Mouse (Mus musculus) hindbrain, embryonic 10.5 days (tissue): Measurements from ENCODE around the gene Arid3c. TPM values are rescaled to one million over a fixed set of nuclear protein-coding genes. Genes with fewer than 3 reads are reported as not detected.

Experiments
- DNase-seq: peaks from one replicate; pipeline ENCODE4 v3.0.0-alpha.2; 2017; ENCODE audit warnings: low spot score
- H3K27ac ChIP-seq: fragments of 300-500 bp; sonication (generic); 2 replicates; pipeline ENCODE4 v1.5.1; 2016; ENCODE audit warnings: mild to moderate bottlenecking, moderate library complexity
- H3K27me3 ChIP-seq: fragments of 300-500 bp; sonication (generic); 2 replicates; pipeline ENCODE4 v1.6.1; 2016; ENCODE audit warnings: mild to moderate bottlenecking; ENCODE audit not compliant: poor library complexity, insufficient read depth, severe bottlenecking
- H3K36me3 ChIP-seq: fragments of 300-500 bp; sonication (generic); 2 replicates; pipeline ENCODE4 v1.6.1; 2016; ENCODE audit warnings: mild to moderate bottlenecking, moderate library complexity
- H3K4me1 ChIP-seq: fragments of 300-500 bp; sonication (generic); replicated peaks from 2 replicates; pipeline ENCODE4 v1.6.1; 2016; ENCODE audit warnings: mild to moderate bottlenecking
- H3K4me3 ChIP-seq: fragments of 300-500 bp; sonication (generic); 2 replicates; pipeline ENCODE4 v1.5.1; 2016; ENCODE audit warnings: mild to moderate bottlenecking, moderate library complexity
- H3K9me3 ChIP-seq: fragments of 300-500 bp; sonication (generic); 2 replicates; pipeline ENCODE4 v1.6.1; 2016; ENCODE audit warnings: mild to moderate bottlenecking, moderate library complexity
- WGBS: fragments of 180-500 bp; shearing (Covaris S2); methylation state at CpG from one replicate; pipeline ENCODE4 v1.1.7; 2016; 5-methylcytosine and 5-hydroxymethylcytosine counted together
- polyA plus RNA-seq: library from polyadenylated mRNA; unstranded; fragments of >200 nt; fragmentation: Nextera tagmentation; extraction: Ambion mirVana; gene quantifications from 2 replicates; pipeline ENCODE4 v1.2.1, GENCODE M21; 2016

The Arid3c gene
- polyA plus RNA-seq, 1 experiment from 2014 or later, result 0.88 TPM

GRCm38 (mm10) chr4:41739260-41739659, 8.3 kb upstream of the Arid3c start:
- peaks cover 7% of the 10 kb centered on the region; the same call in 1 of the 2 replicates for H3K27me3 ChIP-seq
- H3K4me1 ChIP-seq, result peaks cover 23% of the 10 kb centered on the region
- H3K9me3 ChIP-seq, result peaks cover 6% of the 10 kb centered on the region
- H3K27ac ChIP-seq, result no peak overlapping the region
- DNase-seq, result no peak
- WGBS, result 96% methylated on average over 13 of the region's 13 CpGs
- no peak overlapping the region for H3K4me3 ChIP-seq
- H3K36me3 ChIP-seq, result peaks cover 20% of the 10 kb centered on the region

GRCm38 (mm10) chr4:41738256-41738603, 7.3 kb upstream of the Arid3c start:
- peaks cover 15% of the 10 kb centered on the region for H3K27me3 ChIP-seq
- H3K4me3 ChIP-seq, result no peak overlapping the region
- 81% methylated on average over 1 of the region's 1 CpGs for WGBS
- peaks cover 23% of the 10 kb centered on the region for H3K4me1 ChIP-seq
- H3K27ac ChIP-seq, result no peak overlapping the region
- DNase-seq, result no peak
- peaks cover 6% of the 10 kb centered on the region for H3K9me3 ChIP-seq
- H3K36me3 ChIP-seq, result peaks cover 20% of the 10 kb centered on the region

GRCm38 (mm10) chr4:41737602-41738255, 6.8 kb upstream of the Arid3c start:
- Histone ChIP-seq H3K4me3 (no peak overlapping the region), H3K27ac (no peak overlapping the region), H3K36me3 (peaks cover 20% of the 10 kb centered on the region), H3K4me1 (peaks cover 23% of the 10 kb centered on the region), H3K9me3 (peaks cover 6% of the 10 kb centered on the region), H3K27me3 (peaks cover 20% of the 10 kb centered on the region)
- peak; percentile 71 for DNase-seq
- 53% methylated on average over 8 of the region's 8 CpGs for WGBS

- H3K27me3 ChIP-seq, result peaks cover 85% of the 10 kb centered on the region
- peak; percentile 48 for DNase-seq
- no peaks in the 10 kb centered on the region for H3K36me3 ChIP-seq
- H3K4me3 ChIP-seq, result peak overlapping the region; percentile 29; the same call in 1 of the 2 replicates
- H3K27ac ChIP-seq, result peak overlapping the region; percentile 45; the same call in 1 of the 2 replicates
- H3K4me1 ChIP-seq, result peaks cover 41% of the 10 kb centered on the region
- no peaks in the 10 kb centered on the region for H3K9me3 ChIP-seq
- WGBS, result 17% methylated on average over 20 of the region's 20 CpGs
These were observed 3.9 kb downstream of the Arid3c start for GRCm38 (mm10) chr4:41726826-41727621.

GRCm38 (mm10) chr4:41722918-41723351, 8.0 kb downstream of the Arid3c start, which contains the start of gene Dctn3:
Gene Dctn3 (minus strand): TSS chr4:41723170.
- no peaks in the 10 kb centered on the region for H3K9me3 ChIP-seq
- peaks cover 36% of the 10 kb centered on the region for H3K4me1 ChIP-seq
- H3K27ac ChIP-seq, result peak within 1 kb of the TSS; percentile 90
- peak within 1 kb of the TSS; percentile 92 for H3K4me3 ChIP-seq
- WGBS, result under 1% methylated on average over 27 of the region's 27 CpGs
- DNase-seq, result peak; percentile 90
- peaks cover 44% of the 10 kb centered on the region for H3K27me3 ChIP-seq
- H3K36me3 ChIP-seq, result peaks cover 29% of the 10 kb centered on the region

GRCm38 (mm10) chr4:41716834-41717233, 14.1 kb downstream of the Arid3c start:
- DNase-seq, result no peak
- no peak overlapping the region for H3K4me3 ChIP-seq
- no peaks in the 10 kb centered on the region for H3K9me3 ChIP-seq
- H3K4me1 ChIP-seq, result peaks cover 44% of the 10 kb centered on the region
- H3K27me3 ChIP-seq, result no peaks in the 10 kb centered on the region
- 65% methylated on average over 6 of the region's 6 CpGs for WGBS
- H3K27ac ChIP-seq, result no peak overlapping the region
- peaks cover 67% of the 10 kb centered on the region for H3K36me3 ChIP-seq

- H3K27ac ChIP-seq, result no peak overlapping the region
- DNase-seq, result no peak
- H3K4me3 ChIP-seq, result no peak overlapping the region
- H3K27me3 ChIP-seq, result no peaks in the 10 kb centered on the region
- WGBS, result 83% methylated on average over 5 of the region's 5 CpGs
- H3K9me3 ChIP-seq, result no peaks in the 10 kb centered on the region
- H3K4me1 ChIP-seq, result peaks cover 48% of the 10 kb centered on the region
- peaks cover 76% of the 10 kb centered on the region for H3K36me3 ChIP-seq
These were observed 15.3 kb downstream of the Arid3c start for GRCm38 (mm10) chr4:41715596-41715995.

- no peak overlapping the region for H3K27ac ChIP-seq
- DNase-seq, result no peak
- H3K36me3 ChIP-seq, result peaks cover 75% of the 10 kb centered on the region
- 82% methylated on average over 8 of the region's 8 CpGs for WGBS
- H3K4me1 ChIP-seq, result peaks cover 48% of the 10 kb centered on the region
- no peaks in the 10 kb centered on the region for H3K27me3 ChIP-seq
- H3K4me3 ChIP-seq, result no peak overlapping the region
- no peaks in the 10 kb centered on the region for H3K9me3 ChIP-seq
These were observed 15.9 kb downstream of the Arid3c start for GRCm38 (mm10) chr4:41715082-41715481.

- Histone ChIP-seq H3K4me3 (no peak overlapping the region), H3K27ac (no peak overlapping the region), H3K27me3 (no peaks in the 10 kb centered on the region), H3K4me1 (peaks cover 48% of the 10 kb centered on the region), H3K9me3 (no peaks in the 10 kb centered on the region), H3K36me3 (peaks cover 67% of the 10 kb centered on the region)
- 15% methylated on average over 8 of the region's 8 CpGs for WGBS
- peak; percentile 59 for DNase-seq
These were observed 16.7 kb downstream of the Arid3c start for GRCm38 (mm10) chr4:41714276-41714675.

- Histone ChIP-seq H3K27ac (peak within 1 kb of the TSS; percentile 97), H3K9me3 (no peaks in the 10 kb centered on the region), H3K27me3 (no peaks in the 10 kb centered on the region), H3K4me1 (peaks cover 54% of the 10 kb centered on the region), H3K4me3 (peak within 1 kb of the TSS; percentile 75), H3K36me3 (peaks cover 59% of the 10 kb centered on the region)
- WGBS, result under 1% methylated on average over 61 of the region's 61 CpGs
- peak; percentile 91 for DNase-seq
These were observed 17.5 kb downstream of the Arid3c start, which contains the start of gene Rpp25l for GRCm38 (mm10) chr4:41713197-41714067. Gene Rpp25l (minus strand): TSS chr4:41713534.

- Histone ChIP-seq H3K4me1 (peaks cover 63% of the 10 kb centered on the region), H3K4me3 (peak overlapping the region; percentile 75), H3K27me3 (peaks cover 3% of the 10 kb centered on the region; the same call in 1 of the 2 replicates), H3K36me3 (peaks cover 51% of the 10 kb centered on the region), H3K27ac (peak overlapping the region; percentile 97), H3K9me3 (no peaks in the 10 kb centered on the region)
- DNase-seq, result no peak
- WGBS, result 50% methylated on average over 31 of the region's 31 CpGs
These were observed 18.3 kb downstream of the Arid3c start for GRCm38 (mm10) chr4:41712421-41713196.
